Mouse (Mus musculus) c-Kit-negative CD71-positive TER-119-positive erythroid progenitor cells, embryonic 14.5 days (primary cell): ENCODE data around the gene Tsen15.
A peak's percentile ranks its signal among the peaks of the same experiment; 100 is the strongest.

Experiments
- DNase-seq: peaks from one replicate; pipeline ENCODE4 v3.0.0-alpha.2; 2013; ENCODE audit warnings: low read depth, low spot score

Gene Tsen15

DNA sequence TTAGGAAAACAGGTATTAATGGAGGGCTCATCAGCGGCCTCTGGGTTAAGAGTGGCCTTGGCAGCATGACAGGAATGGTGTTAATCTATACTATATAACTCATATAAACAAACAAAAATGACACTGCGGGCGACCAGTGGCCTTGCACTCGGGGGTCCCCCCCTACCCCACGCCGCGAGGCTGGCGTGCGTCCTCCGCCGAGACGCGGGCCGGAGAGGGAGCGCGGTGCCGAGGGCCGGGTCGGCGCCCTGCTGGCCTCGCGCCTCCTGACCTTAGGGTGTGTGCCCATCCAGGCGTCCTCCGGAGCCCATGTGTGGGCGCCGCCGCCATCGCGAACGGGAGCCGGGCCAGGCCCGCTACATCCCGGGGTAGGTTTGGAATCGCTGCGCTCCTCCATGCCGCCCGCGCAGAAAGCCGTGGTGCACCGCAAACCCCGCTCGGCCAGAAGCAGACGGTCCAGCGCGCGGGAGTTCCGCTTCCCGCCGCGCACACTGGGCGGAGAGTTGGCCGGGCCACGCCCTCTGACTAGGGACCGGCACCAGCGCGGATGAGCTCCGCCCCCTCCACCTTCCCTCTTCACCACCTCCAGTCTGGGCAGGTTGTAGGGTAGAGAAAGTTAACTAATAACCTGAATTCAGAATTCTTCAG lies at the start of gene Tsen15:
TSS of gene Tsen15 (minus strand) at position 501 of the 648 bp plus-strand sequence.
- DNase-seq, result peak; percentile 73

DNA sequence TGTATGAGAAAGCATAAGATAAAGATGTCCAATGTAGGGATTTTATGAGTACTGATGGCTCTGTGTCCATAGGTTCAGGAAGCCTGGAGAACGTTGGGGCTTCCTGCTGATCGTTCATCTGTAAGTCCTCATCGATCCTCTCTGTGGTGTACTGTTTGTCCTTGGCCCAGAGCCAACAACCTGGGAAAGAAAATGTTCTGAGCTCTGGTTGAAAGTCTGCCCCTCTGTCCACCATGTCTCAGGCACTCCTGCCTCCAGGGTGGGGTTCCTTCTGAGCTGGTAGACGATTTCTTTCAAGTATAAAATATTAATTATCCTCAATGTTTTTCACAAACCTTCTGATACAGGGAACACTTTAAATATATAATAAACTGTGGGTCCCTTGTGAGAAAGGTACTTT lies 47.7 kb upstream of the Tsen15 start:
- no peak for DNase-seq

DNA sequence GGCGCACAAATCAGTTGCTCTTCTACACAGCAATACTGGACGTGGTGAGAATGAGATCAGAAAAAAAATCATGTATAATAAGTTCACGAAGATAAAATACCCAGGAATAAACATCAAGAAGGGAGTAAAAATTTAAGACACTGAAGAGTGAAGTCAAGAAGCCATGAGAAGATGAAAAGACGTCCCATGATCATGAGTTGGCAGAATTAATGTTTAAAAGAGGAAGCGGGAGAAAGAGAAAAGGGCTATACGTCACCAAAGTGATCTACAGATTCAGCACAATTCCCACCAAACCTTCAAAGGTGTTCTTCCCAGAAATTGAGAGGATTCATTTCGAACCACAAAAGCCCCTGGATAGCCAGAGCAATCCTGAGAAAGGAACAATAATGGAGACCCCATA lies 43.3 kb upstream of the Tsen15 start:
- no peak for DNase-seq

DNA sequence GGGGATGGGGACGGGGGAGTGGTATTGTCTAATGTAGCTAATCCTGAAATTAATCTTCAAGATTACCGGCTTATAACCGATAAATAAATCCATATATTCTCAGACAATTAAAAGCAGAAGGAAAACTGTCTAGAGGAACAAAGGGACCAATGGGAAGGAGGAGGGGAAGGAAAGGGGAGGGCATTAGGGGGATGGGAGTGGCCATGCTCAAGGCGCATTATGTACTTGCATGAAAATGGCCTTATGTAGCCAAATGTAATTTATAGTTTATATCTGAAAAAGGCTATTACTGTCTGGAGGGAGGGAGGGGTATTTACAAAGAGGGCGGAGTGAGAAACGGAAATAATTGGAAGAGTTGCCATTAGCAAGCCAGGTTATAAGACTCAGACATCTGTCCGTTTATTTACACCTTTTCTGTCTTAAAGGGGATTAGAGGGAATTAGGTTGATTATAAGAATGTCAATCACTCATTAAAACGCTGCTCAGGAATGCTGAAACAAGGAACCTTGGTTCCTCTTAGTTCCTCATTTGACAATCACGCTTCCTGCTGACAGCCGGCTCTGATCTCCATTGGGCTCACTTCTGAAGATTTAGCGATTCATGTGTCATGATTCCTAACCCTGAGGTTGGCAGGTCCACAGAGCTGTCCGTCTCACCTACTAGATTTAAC lies 41.6 kb upstream of the Tsen15 start:
- DNase-seq, result no peak

DNA sequence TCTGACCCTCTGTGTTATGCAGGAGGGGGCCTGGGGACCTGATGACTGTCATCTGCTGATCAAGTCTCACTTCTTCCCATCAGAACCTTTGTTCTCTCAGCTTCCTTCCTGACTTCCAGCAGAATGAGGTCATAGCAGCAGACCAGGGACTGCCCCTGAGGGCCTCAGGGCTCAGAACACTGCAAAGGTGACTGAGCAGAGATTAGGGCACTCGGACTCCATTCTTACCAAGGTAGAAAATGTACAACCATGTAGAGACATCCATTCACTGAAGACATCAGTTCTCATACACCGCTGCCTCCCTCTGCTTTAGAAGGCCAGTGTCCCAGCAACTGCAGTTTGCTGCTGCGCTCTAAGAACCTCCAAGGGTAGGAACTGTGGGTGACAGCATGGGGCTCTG lies 36.6 kb upstream of the Tsen15 start:
- DNase-seq, result no peak

DNA sequence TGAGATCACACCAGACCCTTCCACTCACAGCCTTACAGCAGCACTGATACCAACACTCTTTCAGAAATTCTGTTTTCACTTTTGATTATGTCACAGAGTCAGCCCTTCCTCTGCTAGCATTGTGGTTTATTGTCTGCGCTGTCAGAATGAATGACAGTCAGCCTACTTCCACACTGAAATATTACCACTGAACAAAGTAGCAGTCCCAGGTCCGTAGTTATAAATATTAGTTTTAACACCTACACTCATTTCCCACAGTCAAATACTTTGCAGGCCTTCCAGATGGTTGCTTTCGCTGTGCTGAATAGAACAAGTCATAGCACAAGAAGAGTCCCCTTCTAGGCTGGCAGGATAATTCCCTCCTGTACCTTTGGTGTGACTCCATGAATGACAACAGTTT lies 35.8 kb upstream of the Tsen15 start:
- no peak for DNase-seq

DNA sequence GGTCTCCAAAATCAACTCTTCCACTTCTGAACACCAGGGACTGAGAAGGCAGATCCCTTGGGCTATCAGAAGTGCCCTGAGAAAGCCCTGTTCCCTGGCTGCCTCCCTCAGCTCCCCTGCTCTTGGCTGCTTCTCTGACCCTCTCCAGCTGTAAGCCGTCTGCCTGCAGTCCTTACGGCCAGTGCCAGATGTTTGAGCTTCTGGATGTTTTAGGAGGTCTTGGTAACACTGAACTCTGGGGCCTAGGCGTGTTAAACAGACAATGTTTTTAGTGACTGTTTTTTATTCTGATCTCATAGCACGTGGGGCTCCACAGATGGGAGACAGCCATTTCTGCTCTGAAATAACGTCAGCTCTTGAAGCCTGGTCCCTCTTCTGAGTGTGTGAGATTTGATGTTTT lies 31.1 kb upstream of the Tsen15 start:
- DNase-seq, result no peak

DNA sequence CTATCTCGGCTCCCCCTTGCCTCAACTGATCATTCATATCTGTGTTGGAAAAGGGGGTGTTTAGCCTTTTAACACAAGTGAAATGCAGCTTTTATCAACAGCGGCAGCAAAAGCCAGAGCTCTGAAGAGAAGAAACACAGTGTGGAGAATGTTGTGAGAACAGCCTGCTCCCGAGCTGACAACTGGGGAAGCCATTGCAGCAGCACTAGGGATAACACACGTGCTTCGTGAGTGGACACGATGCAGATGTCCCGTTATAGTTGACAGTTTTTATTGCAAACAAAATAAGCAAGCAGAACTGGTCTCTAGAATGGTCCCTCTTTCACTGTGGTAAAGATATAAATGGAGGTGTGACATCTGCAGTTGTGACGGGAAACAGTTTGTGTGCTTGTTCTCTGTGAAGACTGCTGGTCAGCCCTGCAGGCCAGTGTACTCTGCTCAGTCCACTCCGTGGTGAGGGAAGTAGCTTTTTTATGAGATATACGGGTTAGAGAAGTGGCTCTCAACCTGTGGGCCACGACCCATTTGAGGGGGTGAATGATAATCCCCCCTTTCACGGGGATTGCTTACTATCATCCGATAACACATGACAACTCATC lies 29.9 kb upstream of the Tsen15 start:
- DNase-seq, result no peak

DNA sequence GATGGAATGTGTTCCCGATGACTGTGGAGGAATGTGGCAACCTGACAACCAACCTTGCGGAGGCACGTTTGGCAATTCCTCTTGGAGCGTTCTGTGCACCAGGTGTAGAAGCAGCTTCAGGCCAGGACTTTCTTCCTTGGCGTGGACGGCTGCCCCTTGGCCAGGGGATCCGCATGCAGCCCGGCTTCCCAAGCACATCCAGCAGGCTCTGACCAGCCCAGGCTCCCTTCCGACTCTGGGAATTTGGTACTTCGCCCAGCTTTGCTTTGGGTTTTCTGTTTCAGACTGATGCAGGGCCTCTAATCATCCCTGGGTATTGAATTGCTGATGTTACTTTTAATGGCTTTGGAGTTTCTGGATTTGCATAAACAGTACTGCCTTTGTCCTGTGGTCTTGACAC lies 28.0 kb upstream of the Tsen15 start:
- no peak for DNase-seq

DNA sequence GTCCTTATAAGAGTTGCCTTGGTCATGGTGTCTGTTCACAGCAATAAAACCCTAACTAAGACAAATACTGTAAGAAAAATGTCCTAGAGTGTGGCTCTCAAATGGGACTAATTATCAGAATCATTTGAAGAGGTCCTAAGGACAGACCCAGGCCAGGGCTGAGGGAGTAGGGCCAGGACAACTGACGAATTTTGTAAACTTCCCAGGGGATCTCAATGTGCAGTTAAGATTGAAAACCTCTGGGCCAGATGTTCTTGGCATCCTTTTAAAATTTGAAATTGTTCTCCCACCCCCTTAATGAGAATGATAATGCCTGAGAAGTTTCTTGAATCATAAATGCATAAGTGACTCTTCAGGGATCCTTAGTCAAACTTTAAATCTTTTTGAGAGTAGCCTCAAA lies 27.5 kb upstream of the Tsen15 start:
- DNase-seq, result no peak

DNA sequence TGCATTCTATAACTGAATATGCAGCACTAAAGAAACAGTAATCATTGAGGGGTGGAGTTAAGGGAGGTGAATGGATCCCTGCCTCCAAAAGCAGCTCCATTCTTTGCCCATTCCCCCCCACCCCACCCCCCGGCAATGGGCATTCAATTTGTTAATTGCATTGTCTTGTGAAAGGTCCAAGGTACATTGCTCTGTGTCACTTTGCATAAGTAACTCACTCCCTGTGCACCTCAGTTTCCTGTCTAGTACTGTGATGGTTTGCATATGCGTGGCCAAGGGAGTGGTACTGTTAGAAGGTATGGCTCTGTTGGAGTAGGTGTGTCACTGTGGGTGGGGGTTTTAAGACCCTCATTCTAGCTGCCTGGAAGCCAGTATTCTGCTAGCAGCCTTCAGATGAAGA lies 26.6 kb upstream of the Tsen15 start:
- DNase-seq, result no peak

DNA sequence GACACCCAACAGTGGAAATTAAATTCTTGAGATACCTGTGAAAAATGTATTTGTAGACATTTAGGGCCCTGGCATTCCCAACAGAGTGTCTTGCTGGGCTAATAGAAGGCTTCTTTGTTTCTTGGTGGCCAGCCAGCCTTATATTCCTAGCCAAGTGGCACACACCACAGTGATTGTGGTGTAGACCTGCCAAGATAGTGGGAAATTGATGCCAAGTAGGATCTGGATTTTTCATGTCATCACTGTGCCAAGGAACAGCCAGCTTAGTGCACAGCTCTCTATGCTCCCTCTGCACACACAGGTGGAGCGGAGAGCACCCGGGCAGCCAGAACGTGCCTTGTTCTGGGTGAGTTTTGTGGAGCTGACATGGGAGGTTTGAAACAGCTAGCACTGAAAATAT lies 24.2 kb upstream of the Tsen15 start:
- DNase-seq, result no peak

DNA sequence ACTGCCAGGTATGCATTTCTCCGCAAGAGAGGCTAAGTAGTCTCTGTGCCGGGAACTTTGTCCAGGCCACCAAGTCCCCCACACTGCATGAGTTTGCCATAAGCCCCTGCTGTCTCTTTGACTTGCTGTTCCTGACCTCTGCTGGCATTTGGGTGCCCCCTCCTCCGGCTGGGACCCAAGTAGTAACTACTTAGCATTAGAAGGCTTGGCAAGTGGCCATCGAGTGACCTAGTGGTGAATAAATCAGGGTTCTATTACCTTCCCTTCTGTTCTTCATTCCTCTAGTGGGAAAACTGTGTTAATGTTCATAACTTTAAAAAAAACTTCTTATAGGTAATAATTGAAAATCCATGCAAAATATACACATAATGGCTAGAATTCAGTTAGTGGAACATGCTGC lies 22.9 kb upstream of the Tsen15 start:
- DNase-seq, result no peak

DNA sequence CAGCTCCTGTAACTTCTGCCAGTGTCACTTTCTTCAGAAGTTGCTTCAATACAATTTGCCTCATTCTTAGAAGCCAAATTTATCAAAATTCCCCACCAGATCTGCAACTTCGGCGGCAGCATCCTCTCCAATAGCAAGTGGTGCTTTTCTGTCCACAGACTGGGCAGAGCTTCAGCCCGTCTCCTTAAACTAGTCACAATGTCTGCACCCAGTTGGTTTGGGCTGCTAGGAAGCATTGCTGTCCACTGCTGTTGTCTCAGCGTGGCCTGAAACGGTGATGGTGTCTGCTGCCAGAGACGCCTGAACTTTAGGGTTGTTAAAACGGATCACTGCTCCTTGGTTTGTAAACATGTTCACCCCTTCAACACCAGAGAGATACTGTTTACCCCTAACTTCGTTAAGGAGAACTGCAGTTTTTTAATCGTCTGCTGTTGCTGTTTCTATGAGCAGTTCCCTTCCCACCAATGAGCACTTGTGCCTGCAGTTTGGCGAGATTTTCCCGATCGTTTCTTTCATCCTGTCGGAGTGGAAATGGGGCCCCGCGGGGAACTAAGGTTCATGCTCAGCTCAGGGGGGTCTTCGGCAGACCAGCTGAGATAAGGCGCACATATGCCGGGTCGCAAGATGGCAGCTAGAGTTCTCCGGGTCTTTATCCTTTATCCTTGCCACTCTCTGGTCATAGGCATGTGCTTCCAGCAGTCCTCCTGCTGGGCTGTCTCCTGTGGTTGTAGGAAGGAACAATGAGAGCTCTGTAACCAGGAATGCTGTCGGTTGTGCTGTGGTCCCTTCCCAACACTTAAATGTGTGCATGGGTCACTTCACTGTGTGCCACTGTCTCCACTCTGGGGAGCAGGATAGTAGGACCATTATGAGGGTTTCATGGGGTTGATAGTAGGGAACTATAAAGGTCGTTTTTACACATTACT lies 20.8 kb upstream of the Tsen15 start:
- no peak for DNase-seq

DNA sequence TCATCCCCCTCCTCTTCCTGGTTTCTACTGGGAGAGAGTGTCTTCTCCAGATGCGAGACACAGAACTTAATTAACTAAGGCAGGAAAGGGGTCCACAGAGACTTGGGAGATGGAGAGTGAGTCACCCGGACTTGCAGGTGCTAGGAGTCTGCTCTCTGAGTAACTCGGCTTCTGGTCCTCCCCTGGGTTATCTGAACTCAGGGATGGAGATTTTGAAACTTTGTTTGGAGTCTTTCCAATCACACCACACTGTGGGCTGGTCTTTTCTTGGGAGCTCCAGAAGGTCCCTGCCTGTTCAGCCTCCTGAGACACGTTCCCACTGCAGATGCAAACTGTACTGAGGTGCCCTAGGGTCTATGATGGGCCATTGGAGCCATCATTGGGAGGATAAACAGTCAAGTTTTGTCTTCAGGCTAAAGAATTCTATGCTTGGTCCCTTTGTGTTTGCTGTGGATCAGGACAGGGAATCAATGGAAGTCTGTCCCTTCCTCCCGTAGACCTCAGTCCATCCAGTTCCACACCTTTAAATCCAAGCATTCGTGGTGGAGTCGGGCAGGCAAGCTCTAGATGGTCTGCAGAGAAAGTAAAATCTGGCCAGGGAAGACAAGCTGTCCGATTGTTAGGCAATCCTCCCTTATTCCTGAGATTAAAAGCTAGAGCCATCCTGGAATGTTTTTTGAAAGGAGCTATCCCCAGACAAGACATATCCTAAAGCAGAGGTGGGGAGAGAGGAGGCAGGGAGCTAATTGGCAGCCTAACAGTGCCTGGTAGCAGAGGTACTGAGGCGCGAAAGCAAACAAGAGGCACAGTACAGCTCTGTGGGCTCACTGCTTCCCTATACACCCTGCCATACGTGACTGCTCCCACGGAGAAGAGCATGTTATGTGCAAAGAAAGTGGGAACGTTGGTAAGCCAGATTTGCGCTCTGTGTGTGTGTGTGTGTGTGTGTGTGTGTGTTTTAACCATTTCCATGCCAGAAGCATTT lies 14.4 kb upstream of the Tsen15 start:
- DNase-seq, result no peak

DNA sequence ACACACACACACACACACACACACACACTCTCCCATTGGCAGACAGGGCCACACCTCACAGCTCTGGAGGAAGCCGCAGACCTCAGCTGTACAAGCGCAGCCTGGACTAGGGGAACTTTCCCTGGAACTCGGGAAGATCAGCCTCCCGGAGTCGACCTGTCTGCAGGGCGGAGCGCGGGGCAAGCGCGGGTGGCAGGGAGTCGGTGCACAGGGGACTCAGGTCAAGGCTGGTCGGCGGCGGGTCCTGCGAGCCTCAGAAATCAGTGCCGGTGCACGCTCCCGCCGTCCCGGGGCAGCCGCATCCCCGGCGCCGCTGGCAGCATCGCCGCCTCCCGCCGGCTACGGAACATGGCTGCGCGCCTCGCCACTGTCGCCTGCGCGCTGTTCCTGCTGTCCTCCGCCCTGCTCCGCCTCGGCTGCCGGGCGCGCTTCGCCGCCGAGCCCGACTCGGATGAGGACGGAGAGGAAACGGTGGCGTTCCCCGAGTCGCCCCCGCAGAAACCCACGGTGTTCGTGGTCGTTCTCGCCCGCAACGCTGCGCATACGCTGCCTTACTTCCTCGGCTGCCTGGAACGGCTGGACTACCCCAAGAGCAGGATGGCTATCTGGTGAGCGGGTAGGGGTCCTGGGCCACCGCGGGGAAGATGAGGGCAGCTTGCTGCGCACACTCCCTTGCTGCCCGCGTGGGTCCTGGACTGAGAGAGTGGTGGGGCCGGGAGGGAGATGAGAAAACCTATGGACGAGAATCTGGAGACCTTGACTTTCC lies 13.5 kb upstream of the Tsen15 start, which contains the start of gene Colgalt2:
TSS of gene Colgalt2 (plus strand) at position 41 of the 766 bp plus-strand sequence.
- no peak for DNase-seq

DNA sequence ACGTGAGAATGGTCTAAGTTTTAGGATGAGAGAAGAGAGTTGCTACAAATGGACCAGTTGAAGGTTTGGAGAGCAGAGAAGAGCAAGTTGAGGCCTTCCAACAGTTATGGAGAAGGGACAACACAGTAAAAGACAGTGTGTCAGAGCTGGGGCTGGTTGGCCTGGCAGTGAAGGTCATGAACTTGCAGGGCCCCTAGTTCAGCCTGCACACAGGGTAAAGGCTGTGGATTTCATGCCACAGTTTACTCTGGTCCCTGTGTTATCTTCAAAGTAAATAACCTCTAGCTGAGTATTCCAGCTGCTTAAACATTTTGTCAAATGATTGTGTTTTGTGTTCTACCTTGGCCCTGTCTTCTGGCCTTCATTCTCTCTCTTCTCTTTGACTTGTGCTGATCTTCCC lies 12.2 kb upstream of the Tsen15 start:
- DNase-seq, result no peak

DNA sequence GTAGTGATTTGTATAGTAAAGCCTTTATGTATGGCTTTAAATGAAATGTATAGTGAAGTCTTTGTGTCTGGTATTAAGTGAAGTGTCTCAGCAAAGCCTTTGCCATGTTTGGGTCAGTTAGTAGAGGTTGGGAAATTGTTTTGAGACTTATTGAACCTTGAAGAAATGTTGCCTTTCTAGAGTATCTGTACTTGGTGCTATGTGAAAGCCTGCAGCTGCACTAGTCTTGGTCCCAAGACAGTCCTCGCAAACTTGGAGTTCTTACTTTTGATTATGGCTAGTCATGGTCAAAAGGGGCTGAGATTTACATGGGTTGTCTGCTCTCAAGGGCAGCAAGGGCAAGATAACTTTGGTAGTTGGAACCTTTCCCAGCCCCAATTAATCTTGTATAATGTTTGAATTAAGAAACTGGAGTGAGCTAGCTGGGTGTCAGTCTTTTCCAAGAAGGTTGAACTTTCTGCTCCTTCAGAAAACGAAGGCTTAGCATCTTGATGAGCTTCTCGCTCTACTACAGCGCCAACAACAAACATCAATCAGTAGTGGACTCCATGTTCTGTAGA lies 8.5 kb upstream of the Tsen15 start:
- DNase-seq, result no peak

DNA sequence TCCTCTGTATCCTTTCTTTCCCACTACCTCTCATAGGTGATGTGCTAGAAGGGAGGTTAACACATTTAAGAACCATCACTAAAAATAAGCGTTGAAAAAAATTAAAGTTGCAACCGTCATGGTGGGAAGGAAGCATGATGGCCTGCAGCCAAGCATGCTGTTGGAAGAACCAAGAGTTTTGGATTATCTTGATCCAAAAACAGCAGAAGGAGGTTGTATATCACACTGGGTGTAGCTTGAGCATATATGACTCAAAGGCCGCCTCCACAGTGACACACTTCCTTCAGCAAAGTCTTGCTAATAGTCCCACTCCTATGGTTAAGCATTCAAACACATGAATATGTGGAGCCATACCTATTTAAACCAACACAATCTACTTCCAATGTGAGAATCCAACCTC lies 7.6 kb upstream of the Tsen15 start:
- no peak for DNase-seq

DNA sequence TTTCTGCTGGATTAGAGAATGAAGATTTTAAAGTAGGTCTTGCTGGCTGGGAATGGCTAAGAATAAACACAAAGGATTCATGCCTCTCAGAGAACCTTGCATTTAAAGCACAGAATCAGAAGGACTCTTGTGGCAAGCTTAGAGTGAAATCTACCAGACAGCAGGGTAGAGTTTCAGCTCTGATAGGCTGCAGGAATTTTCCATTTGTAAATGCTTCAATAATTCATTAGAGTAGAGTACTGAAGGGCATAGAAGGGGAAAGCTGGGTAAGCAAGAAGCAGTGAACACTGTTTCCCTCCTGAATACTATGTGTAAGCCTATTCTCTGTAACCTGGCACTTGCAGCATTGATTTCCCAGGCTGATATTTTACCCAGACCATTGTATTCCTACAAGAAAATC lies 2.8 kb upstream of the Tsen15 start:
- DNase-seq, result no peak
